Mouse (Mus musculus) liver, embryonic 14.5 days (tissue): ENCODE data around the gene 4930548H24Rik.

ENCODE experiments used
- CTCF ChIP-seq: IDR thresholded peaks from 2 replicates; pipeline ENCODE4 v1.5.1; 2016; ENCODE audit warnings: antibody characterized with exemption, low read depth, control low read depth
- EP300 ChIP-seq: IDR thresholded peaks from 2 replicates; pipeline ENCODE4 v1.6.1; 2016; ENCODE audit warnings: antibody characterized with exemption, low read depth

DNA sequence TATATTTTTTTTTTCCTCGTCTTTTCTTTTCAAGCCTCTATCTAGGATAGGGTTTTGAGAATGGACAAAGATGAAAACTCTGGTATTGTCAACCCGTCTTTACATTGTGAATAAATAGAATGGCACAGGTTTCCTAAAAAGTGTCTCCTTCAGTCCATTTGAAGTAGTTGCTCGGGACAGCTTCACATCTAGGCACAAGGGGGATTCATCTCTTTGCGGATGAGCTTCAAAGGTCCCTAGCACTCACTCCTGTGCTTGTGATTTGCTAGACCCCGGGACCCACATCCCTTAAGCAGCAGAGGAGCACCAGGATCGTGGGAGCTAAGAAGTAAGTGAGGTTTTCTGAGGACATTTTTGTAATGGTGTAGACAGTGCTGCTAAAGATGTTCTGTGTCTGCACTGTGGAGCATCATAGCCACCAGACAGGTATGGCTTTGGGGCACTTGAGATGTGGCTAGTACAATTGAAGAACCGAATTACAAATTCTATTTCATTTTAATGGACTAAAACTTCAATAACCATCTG, 32.6 kb upstream of the 4930548H24Rik start:
- TF ChIP-seq CTCF (no peak), EP300 (no peak)
